Mouse (Mus musculus): ENCODE measurements at regions not wholly inside any gene's neighbourhood (a gene's known extent, or its start where the extent isn't known, plus 50 kb on each side); places are given as distances from the start of the nearest gene placed in this dataset.

DNA sequence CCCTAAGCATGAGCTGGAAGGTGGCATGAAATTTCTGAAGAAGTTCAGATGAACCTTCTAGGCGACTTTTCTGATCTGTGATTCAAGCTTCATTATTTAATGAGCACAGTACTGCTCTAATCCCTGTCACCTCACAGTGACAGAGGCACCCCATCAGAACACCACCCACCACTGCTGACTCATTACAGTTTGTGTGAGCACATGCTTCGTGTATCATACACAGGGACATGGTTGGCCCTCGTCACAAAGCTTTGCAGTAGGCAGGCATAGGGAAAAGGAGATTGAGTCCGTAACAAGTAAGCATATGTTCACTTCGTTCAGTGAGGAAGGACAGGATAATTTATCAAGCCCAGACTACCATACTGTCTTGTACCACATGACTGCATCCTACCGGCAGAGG, 85.9 kb upstream of the Rgs4 start:
- no peak overlapping the region for H3K27ac ChIP-seq (ENCODE audit: insufficient read depth, low read length)
- peaks cover 4% of the 10 kb centered on the region; the same call in 1 of the 2 replicates for H3K4me1 ChIP-seq (ENCODE audit: control insufficient read depth, insufficient read depth, low read length)
- H3K4me3 ChIP-seq (ENCODE audit: insufficient read depth, low read length): no peak overlapping the region
- TF ChIP-seq POLR2A (IDR thresholded peaks at IDR 0.05; ENCODE audit: extremely low read depth, insufficient read depth, low read length): no peak
- TF ChIP-seq CTCF (IDR thresholded peaks at IDR 0.05; ENCODE audit: extremely low read depth, insufficient read depth, low read length): no peak

DNA sequence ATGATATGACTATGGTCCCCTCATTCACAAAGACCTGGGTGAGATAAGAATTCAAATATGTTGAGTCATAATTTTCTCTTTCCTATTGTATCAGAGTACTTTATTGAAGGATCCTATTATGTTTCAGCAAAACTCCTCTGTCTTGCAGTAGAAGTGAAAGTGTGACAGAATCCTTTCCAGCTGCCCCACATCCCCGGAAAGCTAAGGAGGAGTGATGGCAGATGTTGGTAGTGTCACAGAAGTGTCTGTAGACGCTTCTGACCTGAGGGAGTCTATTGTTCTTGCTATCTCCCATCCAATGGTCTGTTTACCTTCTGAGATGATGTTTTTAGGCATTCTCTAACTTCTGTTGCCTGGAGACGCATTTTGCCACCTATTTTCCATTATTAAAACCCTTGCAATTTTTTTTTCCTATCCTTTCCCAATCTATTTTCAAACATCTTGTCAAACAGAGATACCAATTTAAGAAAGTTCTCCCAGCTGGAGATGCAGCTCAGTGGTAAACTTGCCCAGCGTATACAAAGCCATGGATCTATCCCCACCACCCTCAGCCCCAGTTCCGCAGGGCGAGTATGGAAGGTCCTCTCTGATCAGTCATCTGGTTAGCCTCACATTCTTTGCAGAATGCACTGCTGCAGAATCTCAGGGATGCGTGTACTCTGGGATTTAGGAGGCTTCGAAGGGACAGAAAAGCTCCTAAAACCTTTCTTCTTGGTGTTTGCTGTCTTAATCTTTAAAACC, 84.1 kb upstream of the Rgs4 start:
- peaks cover 4% of the 10 kb centered on the region; the same call in 1 of the 2 replicates for H3K4me1 ChIP-seq (ENCODE audit: control insufficient read depth, insufficient read depth, low read length)
- no peak overlapping the region for H3K4me3 ChIP-seq (ENCODE audit: insufficient read depth, low read length)
- peak overlapping the region; percentile 43; the same call in 1 of the 2 replicates for H3K27ac ChIP-seq (ENCODE audit: insufficient read depth, low read length)
- TF ChIP-seq CTCF (IDR thresholded peaks at IDR 0.05; ENCODE audit: extremely low read depth, insufficient read depth, low read length): no peak
- no peak for TF ChIP-seq POLR2A (IDR thresholded peaks at IDR 0.05; ENCODE audit: extremely low read depth, insufficient read depth, low read length)

DNA sequence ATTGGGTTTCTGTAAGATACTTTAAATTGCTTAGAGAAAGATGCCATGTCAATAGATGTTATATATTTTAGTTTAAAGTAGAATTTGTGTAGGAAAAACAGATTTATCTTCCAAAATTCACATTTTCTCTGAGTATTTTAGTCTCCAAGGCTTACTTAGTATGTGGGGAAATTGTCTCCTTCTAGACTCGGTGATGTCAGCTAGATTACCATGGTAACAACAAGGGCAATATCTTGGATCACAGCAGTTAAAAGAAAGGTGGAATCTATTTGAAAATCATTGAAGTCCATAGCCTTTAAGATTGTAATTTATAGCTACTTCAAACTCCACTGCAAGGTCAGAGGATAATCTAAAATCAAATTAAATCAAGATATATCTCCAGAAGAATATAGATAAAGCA, 83.2 kb upstream of the Rgs4 start:
- Histone ChIP-seq H3K27ac (ENCODE audit: insufficient read depth, low read length) (no peak overlapping the region), H3K4me1 (ENCODE audit: control insufficient read depth, insufficient read depth, low read length) (peaks cover 4% of the 10 kb centered on the region; the same call in 1 of the 2 replicates)

DNA sequence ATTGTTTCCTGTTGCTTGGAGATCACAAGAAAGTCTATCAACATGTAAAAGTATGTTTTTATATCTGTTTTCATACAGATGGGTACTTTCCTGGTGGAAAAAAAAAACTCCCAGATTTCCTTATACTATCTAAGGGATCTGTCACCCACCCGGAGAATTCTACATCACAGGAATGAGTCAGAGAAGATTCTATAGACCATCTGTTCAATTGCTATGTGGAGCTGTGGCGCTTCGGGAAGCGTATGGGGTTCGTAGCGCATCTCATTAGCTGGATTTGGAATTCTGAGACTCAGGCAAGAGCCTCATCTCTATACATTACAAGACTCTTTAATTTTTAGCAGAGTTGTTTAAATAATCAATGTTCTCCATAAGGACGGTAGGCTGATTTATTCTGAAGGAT, 74.6 kb upstream of the Rgs4 start:
- peaks cover 2% of the 10 kb centered on the region; the same call in 1 of the 2 replicates for H3K4me1 ChIP-seq (ENCODE audit: control insufficient read depth, insufficient read depth, low read length)
- no peak overlapping the region for H3K27ac ChIP-seq (ENCODE audit: insufficient read depth, low read length)
- TF ChIP-seq CTCF (IDR thresholded peaks at IDR 0.05; ENCODE audit: extremely low read depth, insufficient read depth, low read length): no peak
- TF ChIP-seq POLR2A (IDR thresholded peaks at IDR 0.05; ENCODE audit: extremely low read depth, insufficient read depth, low read length): no peak
- no peak overlapping the region for H3K4me3 ChIP-seq (ENCODE audit: insufficient read depth, low read length)

More for the DNA sequence above, 83.2 kb upstream of the Rgs4 start:
- no peak for TF ChIP-seq CTCF (IDR thresholded peaks at IDR 0.05; ENCODE audit: extremely low read depth, insufficient read depth, low read length)
- TF ChIP-seq POLR2A (IDR thresholded peaks at IDR 0.05; ENCODE audit: extremely low read depth, insufficient read depth, low read length): no peak
- no peak overlapping the region for H3K4me3 ChIP-seq (ENCODE audit: insufficient read depth, low read length)

DNA sequence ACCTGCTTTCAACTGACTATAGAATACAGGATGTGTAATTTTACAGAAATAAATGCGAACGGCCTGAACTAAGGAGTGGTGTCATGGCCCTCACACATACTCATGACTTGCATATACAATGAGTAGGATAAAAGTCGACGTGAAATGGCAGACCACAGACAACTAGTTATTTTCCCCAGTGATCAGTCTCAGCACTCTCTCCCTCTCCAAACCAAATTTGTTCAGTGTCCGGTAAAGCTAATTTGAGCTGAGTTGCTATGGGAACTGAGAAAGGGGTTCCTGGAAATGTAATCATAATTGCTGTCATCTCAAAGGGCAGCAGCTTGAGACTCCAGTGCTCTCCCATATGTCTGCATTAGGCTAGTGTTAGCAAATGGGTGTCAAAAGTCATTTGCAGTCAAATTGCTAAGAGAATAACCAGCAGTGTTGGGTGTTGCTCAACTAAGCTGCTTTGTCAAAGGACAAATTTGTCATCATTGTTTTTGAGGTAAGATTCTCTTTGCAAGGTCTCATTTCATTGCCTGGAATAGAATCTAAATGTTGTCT, 72.0 kb upstream of the Rgs4 start:
- H3K4me1 ChIP-seq (ENCODE audit: control insufficient read depth, insufficient read depth, low read length): peaks cover 3% of the 10 kb centered on the region

DNA sequence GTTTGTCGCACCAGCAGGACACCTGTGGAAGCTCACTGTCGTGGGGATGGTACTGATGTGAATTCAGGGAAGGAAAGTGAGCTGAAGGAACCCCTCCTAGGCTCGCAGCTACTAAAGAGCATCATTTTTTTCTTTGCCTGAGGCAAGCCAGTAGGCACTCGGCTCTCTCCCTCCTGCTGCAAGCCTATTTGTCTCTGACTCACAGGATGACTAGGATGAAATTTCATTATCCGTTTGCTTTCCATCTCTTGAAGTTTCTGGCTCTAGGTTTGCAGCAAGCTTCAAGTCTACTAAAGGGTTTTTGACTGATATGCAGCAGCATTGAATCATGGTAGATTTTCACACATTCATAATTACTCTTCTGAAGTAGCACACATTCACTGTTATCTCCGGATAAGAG, 69.5 kb upstream of the Rgs4 start:
- TF ChIP-seq CTCF (IDR thresholded peaks at IDR 0.05; ENCODE audit: extremely low read depth, insufficient read depth, low read length) (no peak), POLR2A (IDR thresholded peaks at IDR 0.05; ENCODE audit: extremely low read depth, insufficient read depth, low read length) (0 out of 2 replicates have a peak, but pooled peaks have one; percentile 15)
- no peak overlapping the region for H3K4me3 ChIP-seq (ENCODE audit: insufficient read depth, low read length)
- peak overlapping the region; percentile 19; the same call in 1 of the 2 replicates for H3K27ac ChIP-seq (ENCODE audit: insufficient read depth, low read length)
- H3K4me1 ChIP-seq (ENCODE audit: control insufficient read depth, insufficient read depth, low read length): peaks cover 3% of the 10 kb centered on the region

More for the DNA sequence above, 72.0 kb upstream of the Rgs4 start:
- no peak overlapping the region for H3K27ac ChIP-seq (ENCODE audit: insufficient read depth, low read length)
- no peak overlapping the region for H3K4me3 ChIP-seq (ENCODE audit: insufficient read depth, low read length)
- no peak for TF ChIP-seq CTCF (IDR thresholded peaks at IDR 0.05; ENCODE audit: extremely low read depth, insufficient read depth, low read length)
- TF ChIP-seq POLR2A (IDR thresholded peaks at IDR 0.05; ENCODE audit: extremely low read depth, insufficient read depth, low read length): no peak

DNA sequence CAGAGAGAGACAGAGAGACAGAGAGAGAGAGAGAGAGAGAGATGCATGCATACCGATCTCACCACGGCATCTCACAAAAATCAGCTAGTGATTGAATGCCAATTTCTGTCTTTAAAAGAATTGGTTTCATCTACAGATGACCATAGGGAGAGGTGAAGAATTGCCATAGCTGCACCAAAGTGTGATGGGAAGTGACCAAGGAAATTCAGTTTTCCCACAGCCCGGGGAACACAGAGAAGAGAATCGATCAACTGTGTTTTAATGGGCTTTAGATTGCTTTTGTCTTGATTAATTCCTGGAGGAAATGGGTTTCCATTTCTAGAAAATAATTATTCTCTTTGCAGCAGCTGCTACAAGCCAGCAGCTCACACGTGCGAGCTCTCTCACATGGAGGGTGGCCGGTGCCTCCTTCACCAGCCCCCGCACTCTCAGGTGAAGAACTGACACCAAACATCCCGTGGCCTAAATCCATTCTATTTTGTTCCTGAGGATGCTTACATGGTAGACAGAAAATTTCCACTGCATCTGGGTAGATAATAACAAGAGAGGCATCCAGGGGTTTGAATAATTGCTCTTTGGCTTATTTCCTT, 65.2 kb upstream of the Rgs4 start:
- Histone ChIP-seq H3K27ac (ENCODE audit: insufficient read depth, low read length) (no peak overlapping the region), H3K4me1 (ENCODE audit: control insufficient read depth, insufficient read depth, low read length) (peaks cover 1% of the 10 kb centered on the region; the same call in 1 of the 2 replicates), H3K4me3 (ENCODE audit: insufficient read depth, low read length) (no peak overlapping the region)
- TF ChIP-seq POLR2A (IDR thresholded peaks at IDR 0.05; ENCODE audit: extremely low read depth, insufficient read depth, low read length): no peak
- no peak for TF ChIP-seq CTCF (IDR thresholded peaks at IDR 0.05; ENCODE audit: extremely low read depth, insufficient read depth, low read length)

DNA sequence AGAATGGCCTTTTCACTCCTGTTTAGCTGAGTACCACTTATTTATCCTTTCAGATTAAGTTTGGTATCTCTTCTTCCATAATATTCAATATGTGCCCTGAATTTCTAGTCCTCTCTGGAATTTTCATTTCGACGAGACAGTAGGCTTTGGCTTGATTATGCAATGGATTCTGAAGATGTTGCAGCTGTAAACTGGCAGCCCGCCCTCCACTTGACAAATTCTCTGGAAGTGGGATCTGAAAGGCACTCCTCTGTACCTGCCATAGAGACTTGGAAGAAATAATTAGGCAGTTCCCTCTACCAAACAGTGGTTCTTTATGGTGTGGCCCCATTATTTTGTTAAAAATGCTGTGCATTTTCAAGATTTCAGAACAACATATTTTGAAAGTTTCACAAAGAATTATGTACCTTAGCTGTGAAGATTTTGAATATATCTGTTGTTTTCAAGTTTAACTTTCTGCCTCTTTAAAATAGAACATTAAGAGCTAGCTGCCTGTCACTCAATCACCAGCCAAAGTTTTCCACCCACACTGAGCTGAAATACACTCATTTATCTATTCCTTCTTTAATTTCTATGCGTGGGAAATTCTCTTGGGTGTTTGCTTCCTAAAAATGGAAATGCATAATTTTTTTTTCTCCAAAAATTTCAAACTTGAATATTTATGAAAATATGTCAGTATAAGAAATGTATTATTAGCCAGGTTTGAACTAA, 56.1 kb upstream of the Rgs4 start:
- TF ChIP-seq CTCF (IDR thresholded peaks at IDR 0.05; ENCODE audit: extremely low read depth, insufficient read depth, low read length): no peak
- TF ChIP-seq POLR2A (IDR thresholded peaks at IDR 0.05; ENCODE audit: extremely low read depth, insufficient read depth, low read length): no peak
- peaks cover 6% of the 10 kb centered on the region for H3K4me1 ChIP-seq (ENCODE audit: control insufficient read depth, insufficient read depth, low read length)
- no peak overlapping the region for H3K4me3 ChIP-seq (ENCODE audit: insufficient read depth, low read length)
- H3K27ac ChIP-seq (ENCODE audit: insufficient read depth, low read length): peak overlapping the region; percentile 45

DNA sequence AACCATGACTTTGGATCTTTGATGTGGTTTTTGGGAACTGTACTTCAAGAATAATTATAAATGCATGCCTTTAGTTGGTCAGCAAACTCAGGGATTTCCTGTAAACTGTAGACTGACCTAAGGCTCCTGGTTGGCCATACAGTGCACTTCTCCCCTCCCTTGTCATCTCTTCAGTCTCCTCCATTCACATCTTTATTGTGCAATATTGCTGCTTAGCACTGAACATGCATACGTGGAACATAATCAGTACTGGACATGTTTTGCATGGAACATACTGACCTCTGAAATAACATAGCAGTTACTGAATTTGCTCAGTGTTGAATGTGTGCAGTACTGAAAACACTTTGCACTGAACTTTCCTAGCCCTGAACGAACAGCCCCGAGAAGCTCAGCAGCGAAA, 55.4 kb upstream of the Rgs4 start:
- Histone ChIP-seq H3K27ac (ENCODE audit: insufficient read depth, low read length) (peak overlapping the region; percentile 45), H3K4me3 (ENCODE audit: insufficient read depth, low read length) (no peak overlapping the region), H3K4me1 (ENCODE audit: control insufficient read depth, insufficient read depth, low read length) (peaks cover 6% of the 10 kb centered on the region)
- no peak for TF ChIP-seq CTCF (IDR thresholded peaks at IDR 0.05; ENCODE audit: extremely low read depth, insufficient read depth, low read length)
- TF ChIP-seq POLR2A (IDR thresholded peaks at IDR 0.05; ENCODE audit: extremely low read depth, insufficient read depth, low read length): no peak

All from cortical plate, adult 2 months (tissue).